Mouse (Mus musculus): ENCODE data around the gene Ammecr1. TPM values are rescaled to one million over a fixed set of nuclear protein-coding genes. Genes with fewer than 3 reads are reported as not detected.

The Ammecr1 gene
- 28.6 and 29.2 TPM in 2 replicates for polyA plus RNA-seq (2014; fragmentation: Nextera tagmentation; extraction: Ambion mirVana)

DNA sequence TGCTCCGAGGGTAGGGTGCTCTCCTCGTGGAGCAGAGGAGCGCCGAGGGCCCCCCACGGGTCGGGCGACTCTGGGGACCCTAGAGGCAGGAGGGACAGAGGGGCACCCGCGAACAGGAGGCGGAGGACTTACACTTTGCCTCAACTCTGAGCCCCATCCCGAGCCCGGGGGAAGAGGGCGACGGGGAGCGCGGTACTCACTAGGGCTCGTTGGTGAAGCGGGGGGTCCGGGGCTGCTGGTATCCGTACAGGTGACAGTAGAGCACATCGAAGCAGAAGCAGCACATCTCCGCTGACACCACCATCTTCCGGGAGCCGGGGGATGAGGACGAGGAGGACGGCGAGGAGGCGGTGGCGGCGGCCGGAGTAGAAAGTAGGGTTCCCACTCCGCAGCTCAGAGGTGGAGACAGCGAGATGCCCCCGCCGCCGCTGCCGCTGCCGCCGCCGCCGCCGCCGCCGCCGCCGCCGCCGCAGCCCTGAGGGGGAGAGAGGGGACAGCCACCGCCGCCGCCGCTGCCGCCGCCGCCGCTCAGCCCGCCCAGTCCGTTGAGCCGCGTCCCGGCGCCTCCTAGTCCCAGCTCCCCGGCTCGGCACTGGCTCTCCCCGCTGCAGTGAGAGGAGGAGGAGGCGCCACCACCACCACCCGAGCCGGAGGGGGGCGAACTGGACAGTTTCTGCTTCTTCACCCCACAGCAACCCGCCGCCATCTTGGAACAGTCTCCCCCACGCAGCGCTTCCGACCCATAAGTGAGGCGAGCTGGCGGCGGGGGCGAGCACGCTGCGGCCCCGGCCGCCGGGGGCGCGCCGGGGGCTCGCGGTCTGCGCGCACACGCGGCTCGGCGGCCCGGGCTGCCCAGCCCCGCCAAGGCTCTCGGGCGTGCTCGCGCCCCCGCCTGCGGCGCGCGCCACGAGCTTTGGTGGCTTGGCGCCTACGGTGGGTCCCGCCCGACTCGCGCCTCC is at the start of gene Ammecr1:
Ammecr1 (minus strand) TSS at position 721 of the 959 bp plus-strand sequence.
- peak; percentile 88 for ATAC-seq (replicated peaks; ENCODE audit: low FRiP score)
- peak within 1 kb of the TSS; percentile 78 for H3K4me3 ChIP-seq (ENCODE audit: low read depth, low read length)
- peak; percentile 69 for DNase-seq (ENCODE audit: low spot score)
- peaks cover 12% of the 10 kb centered on the region for H3K27me3 ChIP-seq (replicated peaks; ENCODE audit: control insufficient read depth, insufficient read depth, low read length)
- H3K4me1 ChIP-seq (replicated peaks; ENCODE audit: control insufficient read depth, insufficient read depth, low read length) = no peaks in the 10 kb centered on the region
- peak within 1 kb of the TSS; percentile 60 for H3K4me2 ChIP-seq
- WGBS = 9% methylated on average over 89 of the region's 112 CpGs
- peak within 1 kb of the TSS; percentile 80 for H3K27ac ChIP-seq (ENCODE audit: low read depth, low read length)
- H3K9ac ChIP-seq (ENCODE audit: low read depth, low read length) = peak within 1 kb of the TSS; percentile 83
- H3K9me3 ChIP-seq (ENCODE audit: control insufficient read depth, low read length) = no peaks in the 10 kb centered on the region
- no peaks in the 10 kb centered on the region for H3K36me3 ChIP-seq (ENCODE audit: control insufficient read depth, insufficient read depth, low read length)

- ATAC-seq (replicated peaks; ENCODE audit: low FRiP score) (peak; percentile 61; the same call in 1 of the 2 replicates), DNase-seq (ENCODE audit: low spot score) (no peak)
- WGBS = 62% methylated on average over 3 of the region's 3 CpGs
- Histone ChIP-seq H3K36me3 (ENCODE audit: control insufficient read depth, insufficient read depth, low read length) (no peaks in the 10 kb centered on the region), H3K4me3 (ENCODE audit: low read depth, low read length) (no peak overlapping the region), H3K9ac (ENCODE audit: low read depth, low read length) (no peak overlapping the region), H3K4me1 (replicated peaks; ENCODE audit: control insufficient read depth, insufficient read depth, low read length) (no peaks in the 10 kb centered on the region; the same call in none of the 2 replicates), H3K4me2 (no peak overlapping the region; the same call in 1 of the 2 replicates), H3K9me3 (ENCODE audit: control insufficient read depth, low read length) (no peaks in the 10 kb centered on the region), H3K27me3 (replicated peaks; ENCODE audit: control insufficient read depth, insufficient read depth, low read length) (peaks cover 6% of the 10 kb centered on the region), H3K27ac (ENCODE audit: low read depth, low read length) (peak overlapping the region; percentile 32)
Observed at GRCm38 (mm10) chrX:143014118-143014517, 47.6 kb upstream of the Ammecr1 start.

DNA sequence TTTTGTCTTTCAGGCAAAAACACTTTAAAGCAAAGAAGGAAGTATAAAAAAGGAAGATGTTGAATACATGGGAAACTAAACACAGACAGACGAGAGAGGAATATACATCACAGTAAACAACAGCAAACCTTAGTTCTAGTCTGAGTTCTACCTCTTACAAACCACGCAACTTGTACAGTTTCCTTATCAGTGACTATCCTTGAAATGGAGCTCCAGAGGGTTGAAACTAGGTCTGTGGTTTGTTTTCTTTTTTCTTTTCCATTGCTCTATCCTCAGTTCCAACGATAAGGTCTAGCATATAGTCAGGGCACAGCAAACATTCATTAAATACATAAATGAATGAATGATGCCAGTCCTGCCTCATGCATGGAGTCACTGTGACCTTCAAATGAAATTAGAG is 45.8 kb upstream of the Ammecr1 start:
- H3K36me3 ChIP-seq (ENCODE audit: control insufficient read depth, insufficient read depth, low read length) = no peaks in the 10 kb centered on the region
- 57% methylated on average over 3 of the region's 3 CpGs for WGBS
- no peak overlapping the region for H3K9ac ChIP-seq (ENCODE audit: low read depth, low read length)
- no peak overlapping the region for H3K4me2 ChIP-seq
- ATAC-seq (replicated peaks; ENCODE audit: low FRiP score) (peak; percentile 74), DNase-seq (ENCODE audit: low spot score) (no peak)
- H3K27me3 ChIP-seq (replicated peaks; ENCODE audit: control insufficient read depth, insufficient read depth, low read length) = peaks cover 4% of the 10 kb centered on the region; the same call in 1 of the 2 replicates
- H3K4me1 ChIP-seq (replicated peaks; ENCODE audit: control insufficient read depth, insufficient read depth, low read length) = no peaks in the 10 kb centered on the region; the same call in none of the 2 replicates
- no peak overlapping the region for H3K4me3 ChIP-seq (ENCODE audit: low read depth, low read length)
- no peaks in the 10 kb centered on the region for H3K9me3 ChIP-seq (ENCODE audit: control insufficient read depth, low read length)
- H3K27ac ChIP-seq (ENCODE audit: low read depth, low read length) = 0 out of 2 replicates have a peak overlapping the region, but pooled peaks have one; percentile 19

DNA sequence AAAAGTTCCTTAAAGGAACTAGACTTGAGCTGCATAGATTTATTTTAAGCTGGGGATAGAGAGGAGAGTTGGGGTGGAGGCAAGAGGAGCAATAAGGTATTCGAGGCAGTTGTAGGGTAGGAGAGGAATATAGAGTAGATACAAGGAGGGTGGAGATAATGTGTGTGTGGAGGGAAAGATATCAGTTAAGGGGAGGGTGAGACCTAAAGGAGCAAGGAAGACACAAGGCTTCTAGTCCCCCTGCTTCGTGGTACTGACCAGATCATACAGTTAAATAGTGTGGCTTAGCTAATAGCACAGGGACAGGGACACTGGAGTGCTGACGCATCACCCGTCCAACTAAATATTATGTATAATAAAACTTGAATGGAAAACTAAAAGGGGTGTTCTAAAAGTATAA is 45.3 kb upstream of the Ammecr1 start:
- no peaks in the 10 kb centered on the region; the same call in none of the 2 replicates for H3K4me1 ChIP-seq (replicated peaks; ENCODE audit: control insufficient read depth, insufficient read depth, low read length)
- H3K9me3 ChIP-seq (ENCODE audit: control insufficient read depth, low read length) = no peaks in the 10 kb centered on the region
- DNase-seq (ENCODE audit: low spot score) (no peak), ATAC-seq (replicated peaks; ENCODE audit: low FRiP score) (peak; percentile 97)
- H3K27me3 ChIP-seq (replicated peaks; ENCODE audit: control insufficient read depth, insufficient read depth, low read length) = peaks cover 4% of the 10 kb centered on the region; the same call in 1 of the 2 replicates
- 0 out of 2 replicates have a peak overlapping the region, but pooled peaks have one; percentile 19 for H3K27ac ChIP-seq (ENCODE audit: low read depth, low read length)
- no peaks in the 10 kb centered on the region for H3K36me3 ChIP-seq (ENCODE audit: control insufficient read depth, insufficient read depth, low read length)
- 61% methylated on average over 4 of the region's 4 CpGs for WGBS
- no peak overlapping the region for H3K4me2 ChIP-seq
- H3K4me3 ChIP-seq (ENCODE audit: low read depth, low read length) = no peak overlapping the region
- no peak overlapping the region for H3K9ac ChIP-seq (ENCODE audit: low read depth, low read length)

DNA sequence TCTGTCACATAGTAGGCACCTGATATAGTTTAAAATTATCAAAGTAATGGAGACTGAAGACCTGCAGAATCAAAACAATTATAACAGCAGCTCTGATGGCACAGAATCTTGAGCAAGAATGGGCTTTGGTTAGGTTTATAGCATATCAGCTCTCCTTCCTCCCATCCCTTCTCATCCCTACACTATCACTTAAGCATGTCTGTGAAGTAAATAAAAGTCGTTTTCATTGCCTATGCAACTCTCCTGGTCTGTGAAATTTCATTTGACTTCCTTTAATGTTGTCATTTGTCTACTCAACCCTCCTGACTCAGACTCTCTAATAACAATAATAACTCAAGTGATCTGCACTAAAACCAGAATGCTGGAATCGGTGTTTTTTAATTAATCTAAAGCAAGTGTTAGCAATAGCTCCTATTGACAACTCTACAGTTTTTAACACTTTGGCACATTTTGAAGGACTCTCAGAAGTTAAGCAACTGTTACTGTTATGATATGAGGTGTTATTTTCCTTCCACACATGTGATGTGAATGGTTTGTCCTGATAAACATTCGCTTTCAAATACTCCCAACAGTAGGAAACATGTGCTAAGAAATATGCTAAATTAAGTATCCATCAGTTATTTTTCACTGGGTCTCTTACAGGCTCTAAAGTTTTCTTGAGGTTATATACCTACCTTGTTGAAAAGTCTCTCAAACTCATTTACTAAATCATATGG is 37.8 kb upstream of the Ammecr1 start:
- Histone ChIP-seq H3K9me3 (ENCODE audit: control insufficient read depth, low read length) (no peaks in the 10 kb centered on the region), H3K36me3 (ENCODE audit: control insufficient read depth, insufficient read depth, low read length) (no peaks in the 10 kb centered on the region), H3K4me2 (no peak overlapping the region), H3K27ac (ENCODE audit: low read depth, low read length) (no peak overlapping the region), H3K9ac (ENCODE audit: low read depth, low read length) (no peak overlapping the region), H3K27me3 (replicated peaks; ENCODE audit: control insufficient read depth, insufficient read depth, low read length) (no peaks in the 10 kb centered on the region; the same call in 1 of the 2 replicates), H3K4me1 (replicated peaks; ENCODE audit: control insufficient read depth, insufficient read depth, low read length) (no peaks in the 10 kb centered on the region), H3K4me3 (ENCODE audit: low read depth, low read length) (no peak overlapping the region)
- WGBS = 68% methylated on average over 3 of the region's 3 CpGs
- peak; percentile 53; the same call in 1 of the 2 replicates for ATAC-seq (replicated peaks; ENCODE audit: low FRiP score)
- DNase-seq (ENCODE audit: low spot score) = no peak

DNA sequence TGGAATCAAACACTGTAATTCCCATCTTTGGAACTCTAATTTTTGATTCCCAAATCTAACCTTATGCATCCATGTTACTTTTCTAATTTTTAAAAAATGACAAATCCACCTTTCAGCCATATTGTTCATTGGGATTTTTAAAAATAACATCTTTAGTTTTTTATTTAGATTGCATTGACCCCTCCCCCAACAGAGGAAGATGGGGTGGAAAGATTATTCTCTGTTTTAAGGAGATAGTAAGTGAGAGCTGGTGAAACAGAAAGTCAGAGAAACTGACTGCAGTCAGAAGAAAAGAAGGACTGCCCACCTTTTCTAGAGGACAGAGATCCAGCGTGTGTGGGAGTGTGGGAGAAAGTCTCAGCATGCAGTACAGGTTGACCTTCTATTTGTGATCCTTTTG is 30.7 kb upstream of the Ammecr1 start:
- no peaks in the 10 kb centered on the region for H3K9me3 ChIP-seq (ENCODE audit: control insufficient read depth, low read length)
- WGBS = 63% methylated on average over 1 of the region's 1 CpGs
- H3K4me3 ChIP-seq (ENCODE audit: low read depth, low read length) = no peak overlapping the region
- no peak overlapping the region for H3K4me2 ChIP-seq
- H3K36me3 ChIP-seq (ENCODE audit: control insufficient read depth, insufficient read depth, low read length) = no peaks in the 10 kb centered on the region
- no peak for ATAC-seq (replicated peaks; ENCODE audit: low FRiP score)
- no peaks in the 10 kb centered on the region for H3K4me1 ChIP-seq (replicated peaks; ENCODE audit: control insufficient read depth, insufficient read depth, low read length)
- no peaks in the 10 kb centered on the region; the same call in 1 of the 2 replicates for H3K27me3 ChIP-seq (replicated peaks; ENCODE audit: control insufficient read depth, insufficient read depth, low read length)
- no peak for DNase-seq (ENCODE audit: low spot score)
- H3K27ac ChIP-seq (ENCODE audit: low read depth, low read length) = no peak overlapping the region
- H3K9ac ChIP-seq (ENCODE audit: low read depth, low read length) = no peak overlapping the region

GRCm38 (mm10) chrX:142994514-142994913 is 28.0 kb upstream of the Ammecr1 start:
- Histone ChIP-seq H3K4me2 (no peak overlapping the region), H3K4me3 (ENCODE audit: low read depth, low read length) (no peak overlapping the region), H3K27ac (ENCODE audit: low read depth, low read length) (no peak overlapping the region), H3K9me3 (ENCODE audit: control insufficient read depth, low read length) (no peaks in the 10 kb centered on the region), H3K4me1 (replicated peaks; ENCODE audit: control insufficient read depth, insufficient read depth, low read length) (no peaks in the 10 kb centered on the region), H3K9ac (ENCODE audit: low read depth, low read length) (no peak overlapping the region), H3K36me3 (ENCODE audit: control insufficient read depth, insufficient read depth, low read length) (no peaks in the 10 kb centered on the region), H3K27me3 (replicated peaks; ENCODE audit: control insufficient read depth, insufficient read depth, low read length) (no peaks in the 10 kb centered on the region)
- no peak for DNase-seq (ENCODE audit: low spot score)
- no peak for ATAC-seq (replicated peaks; ENCODE audit: low FRiP score)
- 58% methylated on average over 2 of the region's 2 CpGs for WGBS

DNA sequence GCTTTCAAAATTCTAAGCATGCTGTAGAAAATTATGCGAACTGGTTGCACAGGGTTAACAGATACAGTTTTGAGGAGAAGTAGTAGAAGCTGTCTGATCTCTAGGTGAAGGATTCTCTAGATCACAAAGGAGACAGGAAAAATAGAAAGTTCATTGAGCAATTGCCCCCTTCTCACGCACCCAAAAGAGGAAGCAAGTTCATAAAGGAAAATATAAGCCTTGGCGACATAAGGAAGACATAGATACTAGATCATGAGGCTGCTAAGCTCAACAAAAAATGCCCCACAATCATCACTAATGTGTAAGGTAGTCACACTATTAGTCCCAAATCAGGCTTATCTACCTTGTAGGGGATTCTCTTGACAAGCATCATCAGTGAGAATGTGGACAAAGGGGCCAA is 17.6 kb upstream of the Ammecr1 start:
- Histone ChIP-seq H3K9me3 (ENCODE audit: control insufficient read depth, low read length) (no peaks in the 10 kb centered on the region), H3K36me3 (ENCODE audit: control insufficient read depth, insufficient read depth, low read length) (no peaks in the 10 kb centered on the region), H3K27ac (ENCODE audit: low read depth, low read length) (no peak overlapping the region), H3K27me3 (replicated peaks; ENCODE audit: control insufficient read depth, insufficient read depth, low read length) (peaks cover 7% of the 10 kb centered on the region; the same call in 1 of the 2 replicates), H3K9ac (ENCODE audit: low read depth, low read length) (no peak overlapping the region), H3K4me2 (no peak overlapping the region), H3K4me3 (ENCODE audit: low read depth, low read length) (no peak overlapping the region), H3K4me1 (replicated peaks; ENCODE audit: control insufficient read depth, insufficient read depth, low read length) (peaks cover 4% of the 10 kb centered on the region)
- DNase-seq (ENCODE audit: low spot score) = no peak
- 68% methylated on average over 3 of the region's 3 CpGs for WGBS
- ATAC-seq (replicated peaks; ENCODE audit: low FRiP score) = no peak

Data from liver, embryonic 11.5 days (tissue).